Mouse (Mus musculus) MN1 (cell line): ENCODE data around the gene Tdpoz4.
"Not testable (repeated sequence)": the region's sequence is repeated elsewhere in the genome, so short reads cannot be mapped to it uniquely, and the experiment has no call there.

Experiments used
- DNase-seq: peaks from one replicate; pipeline ENCODE4 v3.0.0-alpha.2; 2016; ENCODE audit warnings: low spot score

The Tdpoz4 gene

GRCm38 (mm10) chr3:93796098-93796497, at the start of gene Tdpoz4:
Gene Tdpoz4 (plus strand): TSS chr3:93796398.
- DNase-seq = not testable (repeated sequence)

GRCm38 (mm10) chr3:93754022-93754421, 42.2 kb upstream of the Tdpoz4 start:
- DNase-seq = peak; percentile 2

GRCm38 (mm10) chr3:93772700-93773099, 23.5 kb upstream of the Tdpoz4 start, which contains the start of gene Gm5773:
Gene Gm5773 (plus strand): TSS chr3:93773000.
- not testable (repeated sequence) for DNase-seq

GRCm38 (mm10) chr3:93813341-93813740, 17.1 kb downstream of the Tdpoz4 start:
- not testable (repeated sequence) for DNase-seq

GRCm38 (mm10) chr3:93825720-93826119, 29.5 kb downstream of the Tdpoz4 start, which contains the start of gene Tdpoz3:
Gene Tdpoz3 (plus strand): TSS chr3:93826020.
- DNase-seq = not testable (repeated sequence)
